Mouse (Mus musculus) lung, postnatal 10 days (tissue): ENCODE measurements around the gene Hectd1.

Source experiments
- DNase-seq: peaks from one replicate; pipeline ENCODE4 v3.0.0; 2021

Hectd1 gene

GRCm38 (mm10) chr12:51829290-51830076 is at the start of gene Hectd1:
Hectd1 (minus strand) TSS chr12:51829536.
- DNase-seq: peak; percentile 89

GRCm38 (mm10) chr12:51871446-51872144 is 42.3 kb upstream of the Hectd1 start:
- no peak for DNase-seq

- DNase-seq: no peak
Observed at GRCm38 (mm10) chr12:51869511-51869910, 40.2 kb upstream of the Hectd1 start.

- no peak for DNase-seq
Observed at GRCm38 (mm10) chr12:51867076-51867475, 37.7 kb upstream of the Hectd1 start.

DNA sequence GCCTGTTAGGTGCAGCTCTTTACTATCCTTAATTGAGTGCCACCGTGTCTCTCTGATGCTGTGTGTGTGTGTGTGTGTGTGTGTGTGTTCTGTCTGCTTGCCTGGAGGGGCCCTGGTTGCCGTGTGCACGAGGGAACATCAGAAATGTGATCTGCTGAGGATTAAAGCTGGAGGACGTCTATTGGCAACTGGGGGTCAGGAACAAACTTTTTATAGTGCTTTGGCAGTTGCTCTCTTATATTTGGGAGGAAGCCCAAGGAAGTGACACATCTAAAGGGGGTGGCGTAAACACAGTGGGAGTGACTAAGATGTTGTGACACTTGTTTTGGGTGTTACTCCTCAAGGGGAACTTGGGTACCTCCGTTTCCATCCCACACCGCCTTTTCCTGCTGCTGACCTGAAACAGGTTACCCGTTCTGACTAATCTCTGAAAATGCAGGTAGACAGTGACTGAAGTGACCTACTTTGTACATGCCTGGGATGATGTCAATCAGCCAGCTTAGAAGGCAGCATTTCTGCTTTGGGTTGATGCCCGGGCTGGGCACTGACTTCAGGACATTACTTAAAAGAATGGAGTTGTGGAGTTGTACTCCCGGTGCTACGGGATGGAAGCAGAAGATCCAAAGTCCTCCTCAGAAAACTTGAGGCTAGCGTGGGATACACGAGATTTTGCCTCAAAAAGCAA is 37.0 kb upstream of the Hectd1 start:
- peak; percentile 79 for DNase-seq

DNA sequence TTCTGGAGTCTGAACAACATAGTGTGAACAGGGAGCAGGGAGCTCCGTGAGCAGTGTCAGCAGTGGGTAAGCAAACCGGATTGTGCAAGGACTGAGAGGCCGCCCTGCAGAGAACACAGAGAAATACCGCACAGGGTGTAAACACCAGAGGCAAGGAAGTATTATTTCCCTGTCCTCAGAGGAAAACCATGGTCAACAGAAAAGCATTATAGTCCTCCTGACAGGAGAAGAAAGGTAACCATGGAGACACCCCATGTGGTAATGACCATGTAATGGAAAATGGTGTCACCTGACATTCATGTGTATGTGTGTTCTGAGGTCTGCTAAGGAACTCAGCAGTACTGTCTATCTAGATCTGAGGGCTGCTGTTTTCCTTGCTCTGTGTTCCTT is 36.4 kb upstream of the Hectd1 start:
- DNase-seq: peak; percentile 59

GRCm38 (mm10) chr12:51865061-51865789 is 35.9 kb upstream of the Hectd1 start:
- no peak for DNase-seq

DNA sequence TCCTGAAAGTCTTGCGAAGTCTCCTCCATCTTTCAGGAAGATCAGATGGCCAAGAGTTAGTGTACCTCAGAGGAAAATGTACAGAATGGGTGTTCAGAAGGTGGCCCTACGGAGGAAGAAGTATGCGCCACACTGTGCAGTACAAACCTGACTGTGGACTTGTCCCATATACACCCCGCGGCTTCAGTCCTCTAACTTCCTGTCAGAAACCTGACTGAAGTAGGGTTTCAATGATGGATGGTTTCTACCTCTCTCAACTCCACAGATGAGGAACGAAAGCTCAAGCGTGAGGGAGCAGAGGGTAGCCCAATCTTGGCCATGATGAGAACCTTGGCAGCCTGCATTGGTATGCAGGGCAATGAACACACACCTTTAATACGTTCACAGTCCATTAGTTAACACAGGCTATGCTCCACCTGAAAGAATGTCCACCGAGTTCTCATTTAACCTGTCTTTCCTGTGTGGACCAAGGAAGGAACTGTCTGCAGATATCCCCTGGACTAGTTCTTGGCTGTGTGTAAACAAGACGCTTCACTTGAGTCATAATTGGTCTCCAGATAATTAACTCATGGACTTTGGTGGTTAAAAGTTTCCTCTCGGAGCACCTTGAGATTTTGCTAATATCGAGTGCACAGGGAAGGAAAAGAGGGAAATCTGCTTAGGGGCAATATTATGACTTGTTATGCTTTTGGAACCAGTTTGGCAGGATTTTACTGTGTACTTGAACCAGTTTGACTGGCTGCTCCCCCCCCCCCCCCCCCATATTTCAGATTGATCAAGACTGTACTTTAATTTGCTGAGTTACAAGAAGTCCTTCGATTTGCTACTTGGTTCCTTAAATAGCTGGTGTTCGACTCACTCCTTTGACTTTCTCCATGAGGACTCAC is 34.0 kb upstream of the Hectd1 start:
- DNase-seq: no peak

GRCm38 (mm10) chr12:51858134-51859028 is 29.0 kb upstream of the Hectd1 start:
- no peak for DNase-seq

DNA sequence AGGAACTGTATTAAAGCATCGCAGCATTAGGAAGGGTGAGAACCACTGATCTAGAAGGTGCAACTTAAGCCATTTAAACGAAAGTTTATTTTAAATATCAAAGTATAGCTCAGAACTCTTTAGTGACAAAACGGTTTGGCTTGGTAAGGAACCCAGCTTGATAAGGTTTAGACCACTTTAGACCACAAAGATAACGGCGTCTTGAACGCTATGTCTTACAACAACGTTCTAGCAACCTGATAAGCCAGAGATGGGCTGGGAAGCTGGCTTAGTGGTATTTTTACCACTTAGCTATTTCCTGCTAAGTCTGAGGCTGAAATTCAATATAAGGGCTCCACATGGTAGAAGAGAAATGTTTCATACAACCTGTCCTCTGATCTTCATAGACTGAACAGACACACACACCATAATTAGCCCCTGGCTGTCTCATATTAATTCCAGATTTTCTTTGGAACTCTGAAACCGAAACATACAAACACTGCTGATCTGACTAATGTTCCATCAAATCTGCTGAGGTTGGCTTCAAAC is 27.5 kb upstream of the Hectd1 start:
- no peak for DNase-seq

DNA sequence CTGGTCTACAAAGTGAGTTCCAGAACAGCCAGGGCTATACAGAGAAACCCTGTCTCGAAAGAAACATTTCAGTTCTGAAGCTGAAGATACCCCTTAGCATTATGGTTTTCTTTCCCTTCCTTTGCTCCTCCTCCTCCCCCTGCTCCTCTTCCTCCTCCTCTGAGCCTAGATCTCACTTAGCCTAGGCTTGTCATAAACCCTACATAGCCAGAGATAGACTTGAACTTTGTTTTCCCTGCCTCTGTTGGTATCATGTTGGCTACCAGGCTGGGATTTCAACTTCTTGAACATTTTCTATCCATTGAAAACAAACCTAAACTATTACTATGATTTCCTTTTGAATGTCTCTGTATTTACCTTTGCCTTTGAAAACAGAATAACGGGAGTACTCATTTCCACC is 26.5 kb upstream of the Hectd1 start:
- no peak for DNase-seq

DNA sequence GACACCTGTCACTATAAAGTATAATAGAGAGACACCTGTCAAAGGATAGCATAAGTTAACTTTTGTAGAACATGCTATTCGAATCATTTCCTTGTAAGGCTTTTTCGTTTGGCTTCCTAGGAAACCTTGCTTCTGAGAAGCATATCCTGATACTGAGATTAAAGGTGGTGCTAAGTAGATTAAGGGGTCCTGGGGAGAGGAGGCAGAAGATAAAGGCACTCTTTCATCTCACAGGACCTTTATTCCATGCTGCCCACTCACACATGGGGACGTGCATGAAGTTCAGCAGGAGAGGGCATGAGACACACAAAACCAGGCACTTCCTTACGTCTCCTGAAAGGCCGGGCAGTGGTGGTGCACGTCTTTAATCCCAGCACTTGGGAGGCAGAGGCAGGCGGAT is 26.1 kb upstream of the Hectd1 start:
- DNase-seq: no peak

DNA sequence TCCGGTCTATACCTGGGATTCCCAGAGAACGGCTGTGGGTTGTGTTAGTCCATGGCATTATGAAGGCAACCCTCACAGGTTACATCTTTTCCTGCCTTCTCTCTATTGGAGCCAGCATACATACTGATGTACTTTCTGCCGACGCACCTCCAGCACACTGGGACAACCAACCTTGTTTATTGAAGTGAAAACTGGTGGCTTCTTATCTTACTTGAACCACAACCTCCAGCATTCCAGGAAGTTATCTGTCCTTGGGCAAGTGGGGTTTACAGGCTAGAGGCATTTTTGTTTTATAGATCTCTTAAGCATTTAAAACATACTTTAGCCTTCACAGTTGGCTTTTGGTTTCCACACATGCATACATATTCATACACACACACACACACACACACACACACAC is 22.3 kb upstream of the Hectd1 start:
- no peak for DNase-seq

GRCm38 (mm10) chr12:51851155-51851554 is 21.8 kb upstream of the Hectd1 start:
- no peak for DNase-seq

DNA sequence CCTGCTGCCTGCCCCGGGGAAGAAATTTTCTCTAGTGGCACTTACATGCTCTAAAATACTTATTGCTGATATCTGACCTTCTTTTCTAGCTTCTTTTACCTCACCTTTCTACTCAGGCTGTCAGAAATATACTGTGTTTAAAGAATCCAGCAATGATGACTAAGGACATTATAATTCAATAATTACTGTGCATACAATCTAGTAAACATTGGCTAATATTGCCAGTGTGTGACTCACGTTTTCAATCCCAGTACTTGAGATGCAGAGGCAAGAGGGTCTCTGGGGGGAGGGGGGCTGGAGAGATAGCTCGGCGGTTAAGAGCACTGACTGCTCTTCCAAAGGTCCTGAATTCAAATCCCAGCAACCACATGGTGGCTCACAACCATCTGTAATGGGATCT is 21.0 kb upstream of the Hectd1 start:
- no peak for DNase-seq

GRCm38 (mm10) chr12:51849902-51850301 is 20.6 kb upstream of the Hectd1 start:
- no peak for DNase-seq

DNA sequence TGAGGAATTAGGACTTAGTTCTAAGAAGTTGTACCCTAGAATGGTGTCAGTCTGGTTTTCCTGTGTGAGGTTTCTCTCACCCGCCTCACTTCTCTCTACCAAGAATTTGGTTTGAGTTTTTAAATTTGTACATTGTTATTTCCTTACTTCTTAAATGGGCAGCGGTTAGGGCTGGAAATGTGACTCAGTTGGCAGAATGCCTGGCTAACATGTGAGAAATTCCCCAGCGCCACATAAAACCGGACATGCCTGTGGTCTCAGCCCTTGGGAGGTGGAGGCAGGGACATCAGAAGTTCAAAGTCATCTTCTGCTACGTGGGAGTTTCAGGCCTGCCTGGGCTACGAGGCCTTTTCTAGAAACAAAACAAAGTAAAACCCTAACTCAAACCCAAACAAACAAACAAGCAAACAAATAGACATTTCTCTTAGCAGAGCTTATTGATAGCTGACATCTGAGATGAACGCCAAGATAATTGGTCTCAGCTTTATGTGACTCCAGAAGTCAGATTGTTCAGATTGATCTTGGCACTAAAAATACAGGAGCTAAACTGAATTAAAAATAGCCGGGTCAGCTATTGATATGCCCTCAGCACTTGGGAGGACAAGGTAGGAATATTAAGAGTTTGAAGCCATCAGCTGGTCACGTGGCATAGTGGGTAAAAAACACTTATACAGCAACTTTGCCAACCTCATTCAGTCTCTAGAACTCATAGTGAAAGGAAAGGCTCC is 18.8 kb upstream of the Hectd1 start:
- DNase-seq: peak; percentile 69

DNA sequence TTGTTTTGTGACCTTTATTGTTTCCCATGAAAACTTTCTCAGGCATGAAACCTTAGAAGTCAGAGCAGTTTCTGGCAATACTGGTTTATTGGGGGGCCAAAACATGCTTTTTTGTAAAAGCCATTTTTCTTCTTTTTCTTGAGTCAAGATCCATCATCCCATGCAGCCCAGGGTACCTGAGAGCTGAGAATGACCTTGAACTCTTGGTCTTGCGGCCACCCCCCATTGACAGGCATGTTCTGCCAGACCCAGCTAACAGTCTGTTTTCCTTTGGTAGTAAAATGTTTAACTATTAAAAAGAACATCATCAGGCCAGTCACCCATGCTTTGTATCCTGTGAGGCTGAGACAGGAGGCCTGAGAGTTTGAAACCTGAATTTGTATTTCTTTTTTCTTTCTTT is 15.9 kb upstream of the Hectd1 start:
- no peak for DNase-seq

DNA sequence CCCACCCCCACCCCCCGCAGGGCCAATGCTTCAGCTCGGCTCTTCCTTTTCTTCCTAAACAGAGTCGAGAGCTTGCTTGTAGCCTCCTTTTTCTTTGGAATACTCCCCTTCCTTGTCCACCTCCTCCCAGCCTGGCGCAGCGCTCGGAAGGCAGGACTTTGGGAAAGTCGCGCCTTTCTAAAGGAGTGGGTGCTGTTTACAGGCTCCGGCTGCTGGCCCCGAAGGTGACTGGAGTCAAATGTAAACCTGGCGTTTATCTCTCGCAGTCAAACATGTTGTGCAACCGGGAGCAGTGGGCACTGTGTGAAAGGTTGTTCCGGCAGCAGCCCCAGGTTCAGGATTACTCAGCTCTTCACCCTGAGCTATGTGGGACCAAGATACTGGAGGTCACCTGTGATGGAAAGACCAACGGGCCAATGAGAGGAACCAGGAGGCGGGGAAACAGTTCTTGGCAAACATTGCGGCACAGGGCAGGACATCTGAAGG is 15.5 kb upstream of the Hectd1 start:
- DNase-seq: peak; percentile 96
